Mouse (Mus musculus): ENCODE results near the gene Galk1.
A peak's percentile ranks its signal among the peaks of the same experiment; 100 is the strongest.
"Not testable (repeated sequence)": the region's sequence is repeated elsewhere in the genome, so short reads cannot be mapped to it uniquely, and the experiment has no call there.

Gene Galk1

DNA sequence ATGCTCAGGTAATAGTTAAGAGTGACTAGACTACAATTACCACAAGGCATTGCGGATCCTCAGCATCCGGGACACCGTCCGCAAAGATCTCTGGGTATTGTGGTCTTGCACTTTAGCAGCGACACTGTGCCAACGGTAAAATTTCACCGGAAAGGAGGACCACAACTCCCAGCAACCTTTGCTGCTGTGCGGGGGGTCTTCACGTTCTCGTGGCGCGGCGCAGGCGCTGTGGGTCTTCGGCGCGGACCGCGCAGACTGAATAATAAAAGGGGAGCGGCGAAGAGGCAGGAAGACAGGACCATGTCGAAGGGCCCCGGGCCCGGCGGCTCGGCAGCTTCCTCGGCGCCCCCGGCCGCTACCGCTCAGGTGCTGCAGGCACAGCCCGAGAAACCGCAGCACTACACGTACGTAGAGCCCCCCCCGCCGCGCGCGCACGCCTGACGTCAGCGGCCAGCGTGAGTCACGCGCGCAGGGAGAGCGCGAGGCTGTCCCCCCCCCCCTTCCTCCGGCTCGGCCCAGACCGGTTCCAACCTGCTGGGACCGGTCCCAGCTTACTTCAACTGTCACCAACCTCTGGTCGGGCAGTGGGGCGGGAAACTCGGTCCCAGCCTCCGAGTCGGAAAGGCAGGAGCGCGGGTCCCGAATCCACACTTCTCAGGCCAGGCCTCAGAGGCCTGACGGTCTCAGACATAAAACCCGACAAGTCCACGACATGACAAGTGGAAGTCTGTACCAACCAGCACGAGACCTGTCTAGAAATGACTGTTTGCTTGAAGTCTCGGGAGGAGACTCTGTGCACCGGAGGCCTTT, 17.8 kb upstream of the Galk1 start, which contains the start of gene Unk:
Unk (plus strand) TSS at position 235 of the 810 bp plus-strand sequence.
- peak; percentile 98 to 99 for DNase-seq

DNA sequence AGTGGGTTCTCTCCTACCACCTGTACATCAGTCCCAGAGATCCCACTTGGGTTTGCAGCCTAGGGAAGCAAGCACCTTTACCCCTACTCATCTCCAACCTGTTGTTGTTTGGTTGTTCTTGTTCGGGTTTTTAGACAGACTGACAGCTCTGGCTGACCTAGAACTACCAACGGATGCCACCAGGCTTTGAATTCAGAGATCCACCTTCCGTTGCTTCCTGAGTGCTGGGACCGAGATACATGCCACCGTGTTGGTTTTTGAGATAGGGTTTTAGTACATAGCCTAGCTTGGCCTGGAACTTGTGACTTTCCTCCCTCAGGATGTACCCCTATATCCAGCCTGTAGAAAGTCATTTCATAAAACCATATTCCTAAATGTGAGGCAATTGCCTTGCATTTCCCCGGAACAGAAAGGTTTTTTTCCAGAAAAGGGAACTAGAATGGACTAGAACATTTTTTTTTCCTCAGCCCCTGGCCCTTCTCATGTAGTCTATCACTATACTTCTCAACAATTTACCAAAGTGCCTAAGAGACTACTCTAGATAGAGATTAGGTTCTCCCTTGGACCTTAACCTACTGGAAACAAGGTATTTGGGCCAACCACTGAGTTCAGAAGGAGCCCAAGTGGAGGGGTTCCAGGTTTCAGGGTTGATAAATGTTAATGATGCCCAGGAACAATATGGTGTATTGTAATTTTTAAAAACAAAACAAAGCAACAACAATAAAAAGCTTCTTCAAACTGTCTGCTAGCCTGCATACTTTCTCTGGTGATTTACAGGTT, 16.8 kb upstream of the Galk1 start:
- DNase-seq, result no peak

DNA sequence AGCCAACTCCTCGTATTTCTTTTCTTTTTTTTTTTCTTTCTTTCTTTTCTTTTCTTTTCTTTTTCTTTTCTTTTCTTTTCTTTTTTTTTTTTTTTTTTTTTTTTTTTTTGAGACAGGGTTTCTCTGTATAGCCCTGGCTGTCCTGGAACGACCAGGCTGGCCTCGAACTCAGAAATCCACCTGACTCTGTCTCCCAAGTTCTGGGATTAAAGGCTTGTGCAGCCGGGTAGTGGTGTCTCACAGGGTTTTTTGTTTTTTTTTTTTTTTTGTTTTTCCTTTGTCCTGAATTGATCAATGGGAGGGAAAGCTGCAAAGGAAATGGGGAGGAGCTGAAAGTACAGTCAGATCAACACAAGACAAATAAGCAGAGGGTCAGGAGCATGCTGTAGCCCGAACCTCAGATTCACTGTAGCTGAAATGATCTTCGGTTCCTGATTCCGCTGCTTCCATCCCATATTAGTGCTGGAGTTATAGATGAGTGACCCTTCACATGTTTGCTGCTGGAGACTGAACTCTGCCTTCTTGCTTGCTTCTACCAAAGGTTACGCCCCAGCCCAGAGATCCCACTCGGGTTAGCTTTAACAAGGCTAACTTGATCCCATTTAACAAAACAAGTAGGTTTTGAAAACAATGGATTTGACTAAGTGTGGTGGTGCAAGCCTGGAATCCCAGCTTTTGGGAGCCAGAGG, 15.8 kb upstream of the Galk1 start:
- no peak for DNase-seq

- DNase-seq, result no peak
Observed at GRCm38 (mm10) chr11:116027756-116028155, 15.2 kb upstream of the Galk1 start, which contains the start of gene H3f3b. Gene H3f3b (minus strand): TSS chr11:116027962.

DNA sequence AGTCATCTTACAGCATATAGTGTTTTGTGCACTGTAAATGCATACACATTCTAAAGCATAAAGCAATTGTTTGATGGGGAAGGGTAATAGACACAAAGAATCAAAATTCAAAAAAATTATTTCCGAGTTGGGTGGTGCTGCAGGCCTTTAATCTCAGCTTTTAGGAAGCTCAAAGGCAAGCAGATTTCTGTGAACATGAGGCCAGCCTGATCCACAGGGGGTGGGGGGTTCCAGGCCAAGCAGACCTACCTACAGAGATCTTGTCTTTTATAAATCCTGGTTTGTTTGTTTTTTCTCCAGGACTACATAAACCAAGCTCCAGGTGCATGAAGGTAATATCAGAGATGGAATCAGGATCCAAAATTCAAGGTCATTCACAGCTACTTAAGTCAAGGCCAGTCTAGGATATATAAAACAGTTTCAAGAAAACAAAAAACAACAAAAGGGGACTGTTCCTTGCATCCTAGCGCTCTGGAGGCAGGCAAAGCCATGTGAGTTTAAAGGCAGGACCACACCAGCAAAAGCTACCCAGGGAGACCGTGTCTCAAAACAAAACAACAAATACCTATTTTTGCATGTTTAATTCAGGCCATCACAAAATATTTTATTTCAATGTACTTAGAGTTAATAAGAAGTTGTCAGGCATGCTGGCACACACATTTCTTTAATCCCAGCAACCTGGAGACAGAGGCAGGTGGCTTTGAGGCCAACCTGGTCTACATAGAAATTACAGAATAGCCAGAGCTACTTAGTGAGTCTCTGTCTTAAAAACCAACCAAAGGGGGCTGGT, 12.7 kb upstream of the Galk1 start:
- DNase-seq, result no peak

- DNase-seq, result peak; percentile 93 to 99
Observed at GRCm38 (mm10) chr11:116024356-116024808, 11.9 kb upstream of the Galk1 start.

DNA sequence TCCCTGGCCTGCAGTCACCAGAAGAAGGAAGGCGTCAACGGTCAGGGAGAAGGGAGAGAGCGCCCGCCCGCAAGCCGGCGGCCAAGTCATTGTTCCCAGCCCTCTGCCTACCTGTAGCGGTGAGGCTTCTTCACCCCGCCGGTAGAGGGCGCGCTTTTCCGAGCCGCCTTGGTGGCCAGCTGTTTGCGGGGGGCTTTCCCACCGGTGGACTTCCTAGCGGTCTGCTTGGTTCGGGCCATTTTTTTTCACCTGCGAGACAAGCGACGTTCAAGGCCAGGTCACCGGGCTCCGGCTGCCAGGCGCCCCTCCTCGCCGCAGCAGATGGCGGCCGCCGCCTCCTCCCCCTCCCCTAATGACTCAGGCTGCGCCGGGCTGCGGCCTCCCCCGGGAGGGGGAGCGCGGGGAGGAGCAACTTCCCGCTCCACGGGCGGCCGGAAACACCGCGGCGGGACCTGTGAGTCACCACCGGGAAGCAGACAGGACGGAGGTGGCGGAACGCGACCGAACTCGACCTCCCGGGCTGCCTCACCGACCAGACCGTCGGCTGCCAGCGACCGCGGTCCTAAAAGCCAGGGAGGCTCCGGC, 11.3 kb upstream of the Galk1 start:
- peak; percentile 80 to 86 for DNase-seq

DNA sequence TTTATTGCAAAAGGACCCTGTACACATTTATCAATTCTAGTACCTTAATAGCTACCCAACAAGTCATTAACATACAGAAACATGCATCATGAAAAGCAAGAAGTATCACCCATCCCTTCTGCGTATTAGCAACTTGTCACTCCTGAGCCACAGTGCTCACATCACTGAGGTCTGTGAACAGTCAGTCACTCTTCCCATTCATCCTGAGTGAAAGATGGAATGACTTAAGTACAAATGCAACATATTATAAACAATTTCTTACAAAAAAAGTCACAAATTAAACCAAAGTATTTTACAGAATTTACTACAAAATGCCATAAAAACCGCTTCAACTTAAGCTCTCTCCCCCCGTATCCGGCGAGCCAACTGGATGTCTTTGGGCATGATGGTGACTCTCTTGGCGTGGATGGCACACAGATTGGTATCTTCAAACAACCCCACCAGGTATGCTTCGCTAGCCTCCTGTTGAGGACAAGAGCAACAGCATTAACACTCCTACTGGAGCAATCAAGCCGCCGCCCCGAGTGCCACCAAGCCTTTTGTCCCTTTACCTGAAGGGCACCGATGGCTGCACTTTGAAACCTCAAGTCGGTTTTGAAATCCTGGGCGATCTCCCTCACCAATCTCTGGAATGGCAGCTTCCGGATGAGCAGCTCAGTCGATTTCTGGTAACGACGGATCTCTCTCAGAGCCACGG, 10.7 kb upstream of the Galk1 start:
- not testable (repeated sequence) for DNase-seq

- DNase-seq, result no peak
Observed at GRCm38 (mm10) chr11:116022256-116022780, 9.8 kb upstream of the Galk1 start.

- no peak for DNase-seq
Observed at GRCm38 (mm10) chr11:116021328-116022220, 9.1 kb upstream of the Galk1 start.

DNA sequence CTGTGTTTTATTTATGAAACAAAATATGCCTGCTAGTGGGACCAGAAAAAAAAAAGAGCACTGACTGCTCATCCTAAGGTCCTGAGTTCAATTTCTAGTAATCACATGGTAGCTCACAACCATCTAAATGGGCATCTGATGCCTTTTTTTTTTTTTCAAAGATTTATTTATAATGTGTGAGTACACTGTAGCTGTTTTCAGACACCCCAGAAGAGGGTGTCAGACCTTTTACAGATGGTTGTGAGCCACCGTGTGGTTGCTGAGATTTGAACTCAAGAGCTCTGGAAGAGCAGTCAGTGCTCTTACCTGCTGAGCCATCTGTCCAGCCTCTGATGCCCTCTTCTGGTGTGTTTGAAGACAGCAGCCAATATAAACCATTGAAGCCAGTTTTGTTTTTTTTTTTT, 8.0 kb upstream of the Galk1 start:
- no peak for DNase-seq

- DNase-seq, result no peak
Observed at GRCm38 (mm10) chr11:116019976-116020411, 7.5 kb upstream of the Galk1 start.

- no peak for DNase-seq
Observed at GRCm38 (mm10) chr11:116019360-116019791, 6.9 kb upstream of the Galk1 start.

DNA sequence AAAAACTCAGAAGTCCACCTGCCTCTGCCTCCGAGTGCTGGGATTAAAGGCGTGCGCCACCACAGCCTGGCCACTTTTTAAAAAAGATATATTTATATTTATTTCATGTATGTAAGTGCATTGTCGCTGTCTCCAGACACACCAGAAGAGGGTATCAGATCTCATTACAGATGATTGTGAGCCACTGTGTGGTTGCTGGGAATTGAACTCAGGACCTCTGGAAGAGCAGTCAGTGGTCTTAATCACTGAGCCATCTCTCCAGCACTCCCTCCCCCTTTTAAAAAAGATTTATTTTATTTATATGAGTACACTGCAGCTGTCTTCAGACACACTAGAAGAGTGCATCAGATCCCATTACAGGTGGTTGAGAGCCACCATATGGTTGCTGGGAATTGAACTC, 6.3 kb upstream of the Galk1 start:
- DNase-seq, result not testable (repeated sequence)

DNA sequence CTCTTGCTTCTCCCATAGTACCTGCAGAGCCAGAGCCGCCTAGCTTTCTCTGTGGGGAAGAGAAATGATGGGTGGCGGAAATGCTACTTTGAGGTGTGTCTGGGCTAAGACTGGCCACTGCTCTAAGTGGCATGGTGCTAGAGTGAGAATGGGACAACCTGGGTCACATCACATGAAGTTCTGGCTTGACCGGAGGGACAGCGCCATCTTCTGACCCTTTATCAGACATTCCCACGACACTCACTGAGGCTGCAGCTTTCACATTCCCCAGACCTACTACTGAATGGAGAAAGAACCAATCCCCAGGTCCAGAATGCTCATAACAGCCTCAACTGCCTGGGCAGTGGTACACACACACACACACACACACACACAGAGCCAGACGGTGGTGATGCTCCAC, 5.6 kb upstream of the Galk1 start:
- DNase-seq, result peak; percentile 59 to 69

GRCm38 (mm10) chr11:116014821-116015220, 2.3 kb upstream of the Galk1 start:
- no peak for DNase-seq

GRCm38 (mm10) chr11:116011529-116012261, 824 bp downstream of the Galk1 start:
- peak in 1 of 2 experiments; percentile 34 for DNase-seq

DNA sequence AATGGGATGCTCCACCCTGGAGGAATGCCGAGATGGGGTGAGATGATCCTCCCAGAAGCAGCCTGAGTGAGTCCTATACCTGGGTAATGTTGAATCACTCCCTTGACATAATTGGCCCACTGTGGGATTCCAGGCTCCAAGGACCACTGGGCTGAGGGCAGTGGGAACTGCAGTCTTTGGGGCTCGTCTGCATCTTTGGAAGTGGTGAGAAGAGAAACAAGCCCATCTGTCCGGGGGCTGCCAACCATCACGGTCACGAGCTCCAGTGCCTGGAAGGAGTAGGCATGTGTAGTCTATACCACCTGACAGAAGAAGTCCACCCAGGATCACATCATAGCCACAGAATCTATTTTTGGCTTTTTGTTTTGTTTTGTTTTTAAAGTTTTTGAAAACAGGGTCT, 1.6 kb downstream of the Galk1 start:
- no peak for DNase-seq

- no peak for DNase-seq
Observed at GRCm38 (mm10) chr11:116010146-116010545, 2.4 kb downstream of the Galk1 start.
